Mouse (Mus musculus) cortical plate, adult 2 months (tissue): ENCODE results near the gene Stx1b. TPM values are rescaled to one million over a fixed set of nuclear protein-coding genes. Genes with fewer than 3 reads are reported as not detected.
"Not testable (repeated sequence)": the region's sequence is repeated elsewhere in the genome, so short reads cannot be mapped to it uniquely, and the experiment has no call there.

Source experiments
- H3K27ac ChIP-seq: fragments of 200-500 bp; 2 replicates; pipeline ENCODE4 v1.5.1; 2012; ENCODE audit warnings: low read length, control low read depth, inconsistent platforms; ENCODE audit not compliant: insufficient read depth
- H3K4me1 ChIP-seq: fragments of 200-500 bp; 2 replicates; pipeline ENCODE4 v1.6.1; 2011; ENCODE audit warnings: low read length; ENCODE audit not compliant: control insufficient read depth, insufficient read depth
- H3K4me3 ChIP-seq: fragments of 200-500 bp; 2 replicates; pipeline ENCODE4 v1.5.1; 2011; ENCODE audit warnings: mild to moderate bottlenecking, low read length, control low read depth; ENCODE audit not compliant: insufficient read depth
- CTCF ChIP-seq: fragments of 200-500 bp; IDR thresholded peaks from 2 replicates; pipeline ENCODE4 v1.5.1; 2011; ENCODE audit warnings: mild to moderate bottlenecking, control low read depth, low read length; ENCODE audit not compliant: insufficient read depth; ENCODE audit errors: extremely low read depth
- POLR2A ChIP-seq: fragments of 200-500 bp; IDR thresholded peaks from 2 replicates; pipeline ENCODE4 v1.6.1; 2011; ENCODE audit warnings: mild to moderate bottlenecking, low read length, control low read depth; ENCODE audit not compliant: insufficient read depth; ENCODE audit errors: extremely low read depth
- polyA plus RNA-seq: library from polyadenylated mRNA; depleted of rRNA; stranded (reverse); fragments of >200 nt; gene quantifications from 2 replicates; pipeline ENCODE4 v1.2.3, GENCODE M21; 2012

Stx1b gene
- polyA plus RNA-seq, 1 experiment: 383 TPM

- Histone ChIP-seq H3K4me1 (peaks cover 3% of the 10 kb centered on the region; the same call in 1 of the 2 replicates), H3K4me3 (peak overlapping the region; percentile 91), H3K27ac (no peak overlapping the region)
- TF ChIP-seq CTCF (no peak), POLR2A (no peak)
Observed at GRCm38 (mm10) chr7:127778350-127778749, 46.0 kb downstream of the Stx1b start.

GRCm38 (mm10) chr7:127777474-127778266, 46.7 kb downstream of the Stx1b start:
- TF ChIP-seq CTCF: no peak
- TF ChIP-seq POLR2A: no peak
- no peak overlapping the region for H3K27ac ChIP-seq
- peak overlapping the region; percentile 91 for H3K4me3 ChIP-seq
- H3K4me1 ChIP-seq: peaks cover 3% of the 10 kb centered on the region; the same call in 1 of the 2 replicates

- Histone ChIP-seq H3K4me3 (peak overlapping the region; percentile 91), H3K27ac (peak overlapping the region; percentile 100), H3K4me1 (peaks cover 3% of the 10 kb centered on the region; the same call in 1 of the 2 replicates)
- TF ChIP-seq CTCF: no peak
- TF ChIP-seq POLR2A: peak; percentile 63; the same call in 1 of the 2 replicates
Observed at GRCm38 (mm10) chr7:127776878-127777473, 47.4 kb downstream of the Stx1b start.

- TF ChIP-seq POLR2A (peak; percentile 74), CTCF (no peak)
Observed at GRCm38 (mm10) chr7:127776426-127776825, 47.9 kb downstream of the Stx1b start, which contains the start of gene Setd1a. Gene Setd1a (plus strand): TSS chr7:127776670.

GRCm38 (mm10) chr7:127775837-127776236, 48.5 kb downstream of the Stx1b start:
- H3K4me3 ChIP-seq: peak overlapping the region; percentile 91
- H3K27ac ChIP-seq: peak overlapping the region; percentile 99; the same call in 1 of the 2 replicates
- H3K4me1 ChIP-seq: not testable (repeated sequence)

More at GRCm38 (mm10) chr7:127776426-127776825, 47.9 kb downstream of the Stx1b start, which contains the start of gene Setd1a:
- Histone ChIP-seq H3K27ac (peak within 1 kb of the TSS; percentile 100), H3K4me1 (peaks cover 3% of the 10 kb centered on the region; the same call in 1 of the 2 replicates), H3K4me3 (peak within 1 kb of the TSS; percentile 91)

GRCm38 (mm10) chr7:127773664-127774384, 50.5 kb downstream of the Stx1b start:
- Histone ChIP-seq H3K27ac (no peak overlapping the region), H3K4me1 (peaks cover 3% of the 10 kb centered on the region; the same call in 1 of the 2 replicates), H3K4me3 (no peak overlapping the region)
- no peak for TF ChIP-seq POLR2A
- peak; percentile 65 for TF ChIP-seq CTCF

GRCm38 (mm10) chr7:127772557-127772956, 51.8 kb downstream of the Stx1b start:
- no peak overlapping the region for H3K27ac ChIP-seq
- H3K4me1 ChIP-seq: peaks cover 1% of the 10 kb centered on the region; the same call in 1 of the 2 replicates
- H3K4me3 ChIP-seq: no peak overlapping the region
- TF ChIP-seq CTCF (no peak), POLR2A (no peak)

- no peak for TF ChIP-seq POLR2A
- TF ChIP-seq CTCF: no peak
- Histone ChIP-seq H3K4me1 (peaks cover 1% of the 10 kb centered on the region; the same call in 1 of the 2 replicates), H3K4me3 (no peak overlapping the region), H3K27ac (no peak overlapping the region)
Observed at GRCm38 (mm10) chr7:127772080-127772479, 52.3 kb downstream of the Stx1b start.

- TF ChIP-seq CTCF: no peak
- TF ChIP-seq POLR2A: peak; percentile 64; the same call in 1 of the 2 replicates
- Histone ChIP-seq H3K4me3 (no peak overlapping the region), H3K27ac (peak overlapping the region; percentile 33), H3K4me1 (peaks cover 1% of the 10 kb centered on the region; the same call in 1 of the 2 replicates)
Observed at GRCm38 (mm10) chr7:127771262-127771661, 53.1 kb downstream of the Stx1b start.
